Mouse (Mus musculus): ENCODE measurements at regions not wholly inside any gene's neighbourhood (a gene's known extent, or its start where the extent isn't known, plus 50 kb on each side); places are given as distances from the start of the nearest gene placed in this dataset.

- Histone ChIP-seq H3K4me2 (no peak overlapping the region), H3K9me3 (no peaks in the 10 kb centered on the region), H3K9ac (no peak overlapping the region), H3K4me3 (no peak overlapping the region), H3K4me1 (0 out of 2 replicates have a peak, but pooled peaks cover 6% of the 10 kb centered on the region), H3K27me3 (replicated peaks) (no peaks in the 10 kb centered on the region), H3K27ac (replicated peaks) (no peak overlapping the region), H3K36me3 (no peaks in the 10 kb centered on the region)
- WGBS: 73% methylated on average over 1 of the region's 1 CpGs
- no peak for ATAC-seq (ENCODE audit: extremely low read depth, insufficient number of reproducible peaks, low FRiP score, low TSS enrichment)
Observed at GRCm38 (mm10) chr14:99783646-99784045, 485.2 kb downstream of the Klf5 start.

- ATAC-seq (ENCODE audit: extremely low read depth, insufficient number of reproducible peaks, low FRiP score, low TSS enrichment): no peak
- Histone ChIP-seq H3K36me3 (no peaks in the 10 kb centered on the region), H3K27me3 (replicated peaks) (no peaks in the 10 kb centered on the region), H3K9me3 (no peaks in the 10 kb centered on the region), H3K9ac (no peak overlapping the region), H3K27ac (replicated peaks) (no peak overlapping the region), H3K4me2 (no peak overlapping the region), H3K4me1 (no peaks in the 10 kb centered on the region), H3K4me3 (no peak overlapping the region)
- WGBS: 84% methylated on average over 5 of the region's 5 CpGs
Observed at GRCm38 (mm10) chr14:99785106-99785505, 486.6 kb downstream of the Klf5 start.

- Histone ChIP-seq H3K4me2 (no peak overlapping the region), H3K9me3 (no peaks in the 10 kb centered on the region), H3K9ac (no peak overlapping the region), H3K36me3 (no peaks in the 10 kb centered on the region), H3K4me1 (no peaks in the 10 kb centered on the region), H3K4me3 (no peak overlapping the region), H3K27me3 (replicated peaks) (no peaks in the 10 kb centered on the region), H3K27ac (replicated peaks) (no peak overlapping the region)
- no peak for ATAC-seq (ENCODE audit: extremely low read depth, insufficient number of reproducible peaks, low FRiP score, low TSS enrichment)
- WGBS: 96% methylated on average over 1 of the region's 1 CpGs
Observed at GRCm38 (mm10) chr14:99786367-99786766, 487.9 kb downstream of the Klf5 start.

- Histone ChIP-seq H3K27ac (replicated peaks) (no peak overlapping the region), H3K27me3 (replicated peaks) (no peaks in the 10 kb centered on the region), H3K9me3 (no peaks in the 10 kb centered on the region), H3K4me1 (no peaks in the 10 kb centered on the region), H3K9ac (no peak overlapping the region), H3K4me3 (no peak overlapping the region), H3K4me2 (no peak overlapping the region), H3K36me3 (no peaks in the 10 kb centered on the region)
- ATAC-seq (ENCODE audit: extremely low read depth, insufficient number of reproducible peaks, low FRiP score, low TSS enrichment): no peak
- 69% methylated on average over 3 of the region's 3 CpGs for WGBS
Observed at GRCm38 (mm10) chr14:99788185-99788584, 489.7 kb downstream of the Klf5 start.

- Histone ChIP-seq H3K9me3 (peaks cover 3% of the 10 kb centered on the region; the same call in 1 of the 2 replicates), H3K27ac (replicated peaks) (no peak overlapping the region), H3K27me3 (replicated peaks) (no peaks in the 10 kb centered on the region), H3K36me3 (no peaks in the 10 kb centered on the region), H3K4me1 (no peaks in the 10 kb centered on the region), H3K4me3 (no peak overlapping the region), H3K4me2 (no peak overlapping the region), H3K9ac (no peak overlapping the region)
- WGBS: 66% methylated on average over 4 of the region's 4 CpGs
- ATAC-seq (ENCODE audit: extremely low read depth, insufficient number of reproducible peaks, low FRiP score, low TSS enrichment): no peak
Observed at GRCm38 (mm10) chr14:99796293-99796692, 488.2 kb downstream of the Klf12 start.

GRCm38 (mm10) chr14:99806052-99806451 is 478.4 kb downstream of the Klf12 start:
- H3K27ac ChIP-seq (replicated peaks): no peak overlapping the region
- 61% methylated on average over 1 of the region's 1 CpGs for WGBS

GRCm38 (mm10) chr14:99806599-99806998 is 477.9 kb downstream of the Klf12 start:
- Histone ChIP-seq H3K27me3 (replicated peaks) (no peaks in the 10 kb centered on the region), H3K27ac (replicated peaks) (no peak overlapping the region), H3K4me2 (no peak overlapping the region), H3K4me3 (no peak overlapping the region), H3K36me3 (no peaks in the 10 kb centered on the region), H3K4me1 (no peaks in the 10 kb centered on the region), H3K9me3 (peaks cover 2% of the 10 kb centered on the region; the same call in 1 of the 2 replicates), H3K9ac (no peak overlapping the region)
- no peak for ATAC-seq (ENCODE audit: extremely low read depth, insufficient number of reproducible peaks, low FRiP score, low TSS enrichment)
- WGBS: 68% methylated on average over 5 of the region's 5 CpGs

More at GRCm38 (mm10) chr14:99806052-99806451, 478.4 kb downstream of the Klf12 start:
- Histone ChIP-seq H3K9ac (no peak overlapping the region), H3K9me3 (peaks cover 8% of the 10 kb centered on the region; the same call in 1 of the 2 replicates), H3K27me3 (replicated peaks) (no peaks in the 10 kb centered on the region), H3K36me3 (no peaks in the 10 kb centered on the region), H3K4me3 (no peak overlapping the region), H3K4me1 (no peaks in the 10 kb centered on the region), H3K4me2 (no peak overlapping the region)
- ATAC-seq (ENCODE audit: extremely low read depth, insufficient number of reproducible peaks, low FRiP score, low TSS enrichment): no peak

- H3K4me2 ChIP-seq: no peak overlapping the region
- 27% methylated on average over 6 of the region's 6 CpGs for WGBS
- no peaks in the 10 kb centered on the region for H3K9me3 ChIP-seq
- ATAC-seq (ENCODE audit: extremely low read depth, insufficient number of reproducible peaks, low FRiP score, low TSS enrichment): no peak
- H3K27me3 ChIP-seq (replicated peaks): no peaks in the 10 kb centered on the region
- H3K4me3 ChIP-seq: no peak overlapping the region
- no peak overlapping the region for H3K27ac ChIP-seq (replicated peaks)
- H3K9ac ChIP-seq: no peak overlapping the region
- H3K4me1 ChIP-seq: peaks cover 7% of the 10 kb centered on the region
- H3K36me3 ChIP-seq: no peaks in the 10 kb centered on the region
Observed at GRCm38 (mm10) chr14:99812741-99813485, 471.6 kb downstream of the Klf12 start.
